Mouse (Mus musculus) neutrophil, adult 59 days (primary cell): ENCODE measurements around the gene Gm20806. TPM values are rescaled to one million over a fixed set of nuclear protein-coding genes. Genes with fewer than 3 reads are reported as not detected.

Experiments used
- total RNA-seq, 2 experiments: library from RNA; stranded (reverse); gene quantifications; 1 replicate in 1 of 2; 2 replicates in 1 of 2; pipeline ENCODE4 v1.2.4; 2023

The Gm20806 gene
- total RNA-seq = not detected

DNA sequence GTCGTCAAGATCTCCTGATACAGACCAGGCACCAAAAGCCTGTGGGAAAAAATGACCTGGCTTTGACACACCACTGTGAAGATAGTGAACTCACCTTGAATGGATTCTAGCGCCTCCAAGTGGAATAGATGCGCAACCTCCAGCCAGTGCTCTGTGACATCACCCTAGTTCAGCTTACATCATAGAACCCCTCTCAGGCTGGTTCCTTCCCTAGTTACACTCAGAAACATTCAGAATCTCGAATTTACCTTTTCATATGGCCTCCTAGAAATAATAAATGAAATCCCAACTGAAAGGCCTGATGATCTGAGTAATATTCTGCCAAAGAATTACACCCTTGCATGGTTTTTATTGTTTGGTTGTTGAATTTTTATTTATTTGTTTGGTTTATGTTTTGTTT is at the start of gene Gm20806:
Gene Gm20806, minus strand, starts transcription at position 101 of the 400 bp plus-strand sequence.

